Mouse (Mus musculus): Measurements from ENCODE around the gene Csrnp3.

- TF ChIP-seq CTCF (IDR thresholded peaks at IDR 0.05; ENCODE audit: borderline replicate concordance, control insufficient read depth, extremely low read depth, insufficient read depth, low read length, poor library complexity), result no peak
- TF ChIP-seq POLR2A (IDR thresholded peaks at IDR 0.05; ENCODE audit: control insufficient read depth, extremely low read depth, insufficient read depth, low read length, poor library complexity), result no peak
Measured at GRCm38 (mm10) chr2:65931841-65932311, 86.3 kb downstream of the Csrnp3 start.
